Mouse (Mus musculus): Measurements from ENCODE around the gene 0610030E20Rik. TPM values are rescaled to one million over a fixed set of nuclear protein-coding genes. Genes with fewer than 3 reads are reported as not detected.
A peak's percentile ranks its signal among the peaks of the same experiment; 100 is the strongest.

Gene 0610030E20Rik
- polyA plus RNA-seq, 1 experiment from 2014 or later: 21.8 TPM

GRCm38 (mm10) chr6:72355066-72355911 is 8.2 kb downstream of the 0610030E20Rik start, which contains the start of gene Tmem150a:
TSS of gene Tmem150a (plus strand) at chr6:72355447.
- no peaks in the 10 kb centered on the region for H3K9me3 ChIP-seq (replicated peaks; ENCODE audit: low read length)
- peak within 1 kb of the TSS; percentile 95 for H3K4me2 ChIP-seq (ENCODE audit: low read length)
- peak; percentile 90 for ATAC-seq (replicated peaks; ENCODE audit: low FRiP score, low read depth)
- no peaks in the 10 kb centered on the region for H3K27me3 ChIP-seq (ENCODE audit: insufficient read depth, low read length)
- H3K4me1 ChIP-seq (replicated peaks; ENCODE audit: insufficient read depth, low read length): no peaks in the 10 kb centered on the region
- peak within 1 kb of the TSS; percentile 72 for H3K9ac ChIP-seq (ENCODE audit: low read depth, low read length)
- peak; percentile 60 for TF ChIP-seq CTCF (IDR thresholded peaks at IDR 0.05; ENCODE audit: low read depth)
- H3K36me3 ChIP-seq (ENCODE audit: insufficient read depth, low read length): peaks cover 10% of the 10 kb centered on the region
- WGBS: under 1% methylated on average over 60 of the region's 71 CpGs
- peak; percentile 84 for DNase-seq (ENCODE audit: low spot score)
- H3K27ac ChIP-seq: peak within 1 kb of the TSS; percentile 76
- H3K4me3 ChIP-seq (replicated peaks; ENCODE audit: low read depth, low read length): peak within 1 kb of the TSS; percentile 66

GRCm38 (mm10) chr6:72356001-72356532 is 8.9 kb downstream of the 0610030E20Rik start:
- H3K9ac ChIP-seq (ENCODE audit: low read depth, low read length): peak overlapping the region; percentile 72
- 43% methylated on average over 8 of the region's 8 CpGs for whole genome bisulfite sequencing
- DNase-seq (ENCODE audit: low spot score): no peak

GRCm38 (mm10) chr6:72357164-72358079 is 10.3 kb downstream of the 0610030E20Rik start:
- H3K27ac ChIP-seq: no peak overlapping the region
- H3K4me1 ChIP-seq (replicated peaks; ENCODE audit: insufficient read depth, low read length): peaks cover 13% of the 10 kb centered on the region; the same call in 1 of the 2 replicates
- 69% methylated on average over 5 of the region's 5 CpGs for WGBS
- no peaks in the 10 kb centered on the region for H3K9me3 ChIP-seq (replicated peaks; ENCODE audit: low read length)
- no peak overlapping the region for H3K4me2 ChIP-seq (ENCODE audit: low read length)
- H3K9ac ChIP-seq (ENCODE audit: low read depth, low read length): no peak overlapping the region
- H3K36me3 ChIP-seq (ENCODE audit: insufficient read depth, low read length): peaks cover 5% of the 10 kb centered on the region; the same call in 1 of the 2 replicates
- ATAC-seq (replicated peaks; ENCODE audit: low FRiP score, low read depth): no peak
- H3K27me3 ChIP-seq (ENCODE audit: insufficient read depth, low read length): no peaks in the 10 kb centered on the region
- DNase-seq (ENCODE audit: low spot score): no peak
- no peak for TF ChIP-seq CTCF (IDR thresholded peaks at IDR 0.05; ENCODE audit: low read depth)
- no peak overlapping the region for H3K4me3 ChIP-seq (replicated peaks; ENCODE audit: low read depth, low read length)

More at GRCm38 (mm10) chr6:72356001-72356532, 8.9 kb downstream of the 0610030E20Rik start:
- peak overlapping the region; percentile 95 for H3K4me2 ChIP-seq (ENCODE audit: low read length)
- peaks cover 5% of the 10 kb centered on the region; the same call in 1 of the 2 replicates for H3K36me3 ChIP-seq (ENCODE audit: insufficient read depth, low read length)
- ATAC-seq (replicated peaks; ENCODE audit: low FRiP score, low read depth): peak; percentile 7; the same call in 1 of the 2 replicates
- H3K27me3 ChIP-seq (ENCODE audit: insufficient read depth, low read length): no peaks in the 10 kb centered on the region
- no peaks in the 10 kb centered on the region for H3K9me3 ChIP-seq (replicated peaks; ENCODE audit: low read length)
- H3K4me1 ChIP-seq (replicated peaks; ENCODE audit: insufficient read depth, low read length): peaks cover 7% of the 10 kb centered on the region; the same call in 1 of the 2 replicates
- TF ChIP-seq CTCF (IDR thresholded peaks at IDR 0.05; ENCODE audit: low read depth): no peak
- H3K4me3 ChIP-seq (replicated peaks; ENCODE audit: low read depth, low read length): peak overlapping the region; percentile 66
- H3K27ac ChIP-seq: peak overlapping the region; percentile 76

GRCm38 (mm10) chr6:72358086-72358764 is 11.1 kb downstream of the 0610030E20Rik start:
- H3K9ac ChIP-seq (ENCODE audit: low read depth, low read length): no peak overlapping the region
- H3K27ac ChIP-seq: no peak overlapping the region
- no peak for DNase-seq (ENCODE audit: low spot score)
- peaks cover 5% of the 10 kb centered on the region; the same call in 1 of the 2 replicates for H3K36me3 ChIP-seq (ENCODE audit: insufficient read depth, low read length)
- no peak for TF ChIP-seq CTCF (IDR thresholded peaks at IDR 0.05; ENCODE audit: low read depth)
- H3K9me3 ChIP-seq (replicated peaks; ENCODE audit: low read length): no peaks in the 10 kb centered on the region
- no peak for ATAC-seq (replicated peaks; ENCODE audit: low FRiP score, low read depth)
- no peak overlapping the region for H3K4me2 ChIP-seq (ENCODE audit: low read length)
- H3K27me3 ChIP-seq (ENCODE audit: insufficient read depth, low read length): no peaks in the 10 kb centered on the region
- 89% methylated on average over 10 of the region's 10 CpGs for WGBS
- H3K4me1 ChIP-seq (replicated peaks; ENCODE audit: insufficient read depth, low read length): peaks cover 13% of the 10 kb centered on the region; the same call in 1 of the 2 replicates
- no peak overlapping the region for H3K4me3 ChIP-seq (replicated peaks; ENCODE audit: low read depth, low read length)

- DNase-seq (ENCODE audit: low spot score) (no peak), ATAC-seq (replicated peaks; ENCODE audit: low FRiP score, low read depth) (no peak)
- peaks cover 13% of the 10 kb centered on the region; the same call in 1 of the 2 replicates for H3K4me1 ChIP-seq (replicated peaks; ENCODE audit: insufficient read depth, low read length)
- no peaks in the 10 kb centered on the region for H3K9me3 ChIP-seq (replicated peaks; ENCODE audit: low read length)
- TF ChIP-seq CTCF (IDR thresholded peaks at IDR 0.05; ENCODE audit: low read depth): no peak
- peaks cover 5% of the 10 kb centered on the region; the same call in 1 of the 2 replicates for H3K36me3 ChIP-seq (ENCODE audit: insufficient read depth, low read length)
- WGBS: 64% methylated on average over 2 of the region's 2 CpGs
- H3K9ac ChIP-seq (ENCODE audit: low read depth, low read length): no peak overlapping the region
- H3K4me2 ChIP-seq (ENCODE audit: low read length): no peak overlapping the region
- no peaks in the 10 kb centered on the region for H3K27me3 ChIP-seq (ENCODE audit: insufficient read depth, low read length)
- H3K4me3 ChIP-seq (replicated peaks; ENCODE audit: low read depth, low read length): no peak overlapping the region
- H3K27ac ChIP-seq: no peak overlapping the region
Observed at GRCm38 (mm10) chr6:72359343-72359742, 12.2 kb downstream of the 0610030E20Rik start.

All from kidney, postnatal 0 days (tissue).